Mouse (Mus musculus): ENCODE measurements around the gene Jarid2. TPM values are rescaled to one million over a fixed set of nuclear protein-coding genes. Genes with fewer than 3 reads are reported as not detected.

Jarid2 gene
- polyA plus RNA-seq, 1 experiment from 2014 or later = 8.0 TPM

- H3K9me3 ChIP-seq (ENCODE audit: control insufficient read depth, low read length) = no peaks in the 10 kb centered on the region
- 65% methylated on average over 2 of the region's 2 CpGs for WGBS
- H3K27me3 ChIP-seq (ENCODE audit: control insufficient read depth, insufficient read depth, low read length) = no peaks in the 10 kb centered on the region
- H3K36me3 ChIP-seq (ENCODE audit: control insufficient read depth, insufficient read depth, low read length) = no peaks in the 10 kb centered on the region
- no peak overlapping the region for H3K4me2 ChIP-seq (replicated peaks; ENCODE audit: low read depth)
- H3K27ac ChIP-seq (replicated peaks) = no peak overlapping the region
- DNase-seq (ENCODE audit: low spot score) = no peak
- no peak for TF ChIP-seq EP300 (optimal IDR thresholded peaks at IDR 0.05)
- no peak for TF ChIP-seq CTCF (IDR thresholded peaks at IDR 0.05; ENCODE audit: low read depth)
- H3K4me3 ChIP-seq (ENCODE audit: low read depth, low read length) = no peak overlapping the region
- ATAC-seq (ENCODE audit: low FRiP score, low TSS enrichment) = no peak
- no peak overlapping the region for H3K9ac ChIP-seq (ENCODE audit: low read length)
- peaks cover 4% of the 10 kb centered on the region; the same call in 1 of the 2 replicates for H3K4me1 ChIP-seq (replicated peaks; ENCODE audit: control insufficient read depth, insufficient read depth)
Observed at GRCm38 (mm10) chr13:44943618-44944017, 214.3 kb downstream of the Jarid2 start.

- H3K4me2 ChIP-seq (replicated peaks; ENCODE audit: low read depth) = no peak overlapping the region
- H3K4me3 ChIP-seq (ENCODE audit: low read depth, low read length) = no peak overlapping the region
- H3K4me1 ChIP-seq (replicated peaks; ENCODE audit: control insufficient read depth, insufficient read depth) = no peaks in the 10 kb centered on the region
- DNase-seq (ENCODE audit: low spot score) = no peak
- no peaks in the 10 kb centered on the region for H3K27me3 ChIP-seq (ENCODE audit: control insufficient read depth, insufficient read depth, low read length)
- H3K9me3 ChIP-seq (ENCODE audit: control insufficient read depth, low read length) = no peaks in the 10 kb centered on the region
- WGBS = 53% methylated on average over 8 of the region's 8 CpGs
- no peak overlapping the region for H3K9ac ChIP-seq (ENCODE audit: low read length)
- H3K36me3 ChIP-seq (ENCODE audit: control insufficient read depth, insufficient read depth, low read length) = no peaks in the 10 kb centered on the region
- TF ChIP-seq EP300 (optimal IDR thresholded peaks at IDR 0.05) = no peak
- no peak for TF ChIP-seq CTCF (IDR thresholded peaks at IDR 0.05; ENCODE audit: low read depth)
- H3K27ac ChIP-seq (replicated peaks) = no peak overlapping the region
- no peak for ATAC-seq (ENCODE audit: low FRiP score, low TSS enrichment)
Observed at GRCm38 (mm10) chr13:44946880-44947635, 217.8 kb downstream of the Jarid2 start.

- Histone ChIP-seq H3K4me3 (ENCODE audit: low read depth, low read length) (no peak overlapping the region), H3K27me3 (ENCODE audit: control insufficient read depth, insufficient read depth, low read length) (no peaks in the 10 kb centered on the region), H3K27ac (replicated peaks) (no peak overlapping the region), H3K36me3 (ENCODE audit: control insufficient read depth, insufficient read depth, low read length) (no peaks in the 10 kb centered on the region), H3K9me3 (ENCODE audit: control insufficient read depth, low read length) (no peaks in the 10 kb centered on the region), H3K4me1 (replicated peaks; ENCODE audit: control insufficient read depth, insufficient read depth) (no peaks in the 10 kb centered on the region), H3K9ac (ENCODE audit: low read length) (no peak overlapping the region), H3K4me2 (replicated peaks; ENCODE audit: low read depth) (no peak overlapping the region)
- 85% methylated on average over 16 of the region's 16 CpGs for WGBS
- no peak for TF ChIP-seq EP300 (optimal IDR thresholded peaks at IDR 0.05)
- no peak for TF ChIP-seq CTCF (IDR thresholded peaks at IDR 0.05; ENCODE audit: low read depth)
- no peak for DNase-seq (ENCODE audit: low spot score)
- ATAC-seq (ENCODE audit: low FRiP score, low TSS enrichment) = no peak
Observed at GRCm38 (mm10) chr13:44948320-44949250, 219.3 kb downstream of the Jarid2 start.

- H3K27ac ChIP-seq (replicated peaks) = no peak overlapping the region
- no peaks in the 10 kb centered on the region for H3K27me3 ChIP-seq (ENCODE audit: control insufficient read depth, insufficient read depth, low read length)
- no peaks in the 10 kb centered on the region for H3K4me1 ChIP-seq (replicated peaks; ENCODE audit: control insufficient read depth, insufficient read depth)
- no peaks in the 10 kb centered on the region for H3K9me3 ChIP-seq (ENCODE audit: control insufficient read depth, low read length)
- no peak overlapping the region for H3K9ac ChIP-seq (ENCODE audit: low read length)
- WGBS = 46% methylated on average over 10 of the region's 10 CpGs
- TF ChIP-seq EP300 (optimal IDR thresholded peaks at IDR 0.05) = no peak
- peak; percentile 73 for TF ChIP-seq CTCF (IDR thresholded peaks at IDR 0.05; ENCODE audit: low read depth)
- ATAC-seq (ENCODE audit: low FRiP score, low TSS enrichment) (no peak), DNase-seq (ENCODE audit: low spot score) (no peak)
- no peak overlapping the region for H3K4me3 ChIP-seq (ENCODE audit: low read depth, low read length)
- H3K36me3 ChIP-seq (ENCODE audit: control insufficient read depth, insufficient read depth, low read length) = no peaks in the 10 kb centered on the region
- H3K4me2 ChIP-seq (replicated peaks; ENCODE audit: low read depth) = no peak overlapping the region
Observed at GRCm38 (mm10) chr13:44952393-44953086, 223.3 kb downstream of the Jarid2 start.

GRCm38 (mm10) chr13:44953546-44954231 lies 224.4 kb downstream of the Jarid2 start:
- no peaks in the 10 kb centered on the region for H3K4me1 ChIP-seq (replicated peaks; ENCODE audit: control insufficient read depth, insufficient read depth)
- TF ChIP-seq CTCF (IDR thresholded peaks at IDR 0.05; ENCODE audit: low read depth) (no peak), EP300 (optimal IDR thresholded peaks at IDR 0.05) (no peak)
- no peak for DNase-seq (ENCODE audit: low spot score)
- H3K27me3 ChIP-seq (ENCODE audit: control insufficient read depth, insufficient read depth, low read length) = no peaks in the 10 kb centered on the region
- ATAC-seq (ENCODE audit: low FRiP score, low TSS enrichment) = no peak
- H3K36me3 ChIP-seq (ENCODE audit: control insufficient read depth, insufficient read depth, low read length) = no peaks in the 10 kb centered on the region
- H3K27ac ChIP-seq (replicated peaks) = no peak overlapping the region
- no peak overlapping the region for H3K4me3 ChIP-seq (ENCODE audit: low read depth, low read length)
- no peaks in the 10 kb centered on the region for H3K9me3 ChIP-seq (ENCODE audit: control insufficient read depth, low read length)
- 66% methylated on average over 8 of the region's 8 CpGs for WGBS
- no peak overlapping the region for H3K9ac ChIP-seq (ENCODE audit: low read length)
- no peak overlapping the region for H3K4me2 ChIP-seq (replicated peaks; ENCODE audit: low read depth)

Data from stomach, postnatal 0 days (tissue).